Mouse (Mus musculus) spleen, postnatal 36 days (tissue): ENCODE data around the gene Fam173a.

Source experiments
- DNase-seq, 2 experiments: peaks; one replicate each; pipeline ENCODE4 v3.0.0; 2022; ENCODE audit warnings: low spot score in 2 of 2, mixed read lengths in 1 of 2

The Fam173a gene

DNA sequence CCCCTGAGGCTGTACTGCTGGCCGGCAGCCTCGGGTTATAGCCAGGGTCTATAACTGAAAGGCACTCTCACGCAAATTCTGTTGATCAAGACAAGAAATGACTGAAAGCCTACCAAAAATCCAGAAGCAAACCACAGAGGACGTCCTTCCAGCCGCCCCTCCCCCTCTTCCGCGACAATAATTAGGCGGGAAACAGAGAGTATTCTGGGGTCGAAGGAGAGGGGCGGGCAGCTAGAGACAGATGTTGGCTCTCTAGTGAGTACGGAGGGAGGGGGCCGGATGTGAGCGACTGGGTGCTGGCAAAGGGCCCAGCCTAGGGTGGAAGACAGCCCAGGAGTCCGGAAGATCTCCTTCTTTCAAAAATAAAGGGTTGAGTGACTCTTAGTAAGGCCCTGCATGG is at the start of gene Fam173a:
Fam173a (minus strand) TSS at position 287 of the 400 bp plus-strand sequence.
- peak; percentile 77 to 78 for DNase-seq

DNA sequence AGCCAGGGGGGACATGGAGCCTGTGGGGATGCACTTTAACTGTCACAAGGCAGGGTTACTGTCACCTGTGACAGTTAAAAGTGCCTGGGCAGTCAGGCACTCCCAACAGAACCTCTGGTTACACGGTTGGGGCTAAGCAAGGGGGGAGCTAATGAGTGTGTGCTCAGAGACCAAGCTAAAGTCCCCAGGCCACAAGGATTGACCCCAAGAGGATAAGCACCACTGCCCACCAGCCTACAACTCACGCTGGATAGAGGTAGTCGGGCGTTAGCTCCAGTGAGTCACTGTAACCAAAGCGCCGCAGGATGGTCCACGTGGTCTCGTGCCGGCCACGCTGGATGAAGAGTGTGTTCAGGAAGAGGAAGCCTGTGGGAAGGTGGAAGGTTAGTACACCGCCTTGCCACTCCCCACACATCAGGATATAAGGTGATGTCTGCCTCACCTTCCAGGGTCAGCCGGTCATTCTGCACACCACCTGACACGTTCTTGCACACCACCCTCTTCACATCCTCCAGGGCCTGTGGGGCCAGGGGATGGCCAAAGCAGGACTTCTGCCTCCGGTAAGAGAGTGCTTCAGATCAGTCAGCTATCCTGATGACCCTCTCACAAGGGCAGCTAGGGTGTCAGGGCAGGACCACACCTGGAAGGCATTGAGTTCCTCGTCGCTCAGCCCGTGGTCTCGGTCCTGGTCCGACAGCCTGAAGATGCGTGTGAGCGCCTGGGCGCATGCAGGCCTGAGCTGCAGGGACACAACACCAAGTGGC is 48.6 kb upstream of the Fam173a start, which contains the start of gene Gm20683:
Gm20683 (minus strand) TSS at position 647 of the 764 bp plus-strand sequence.
- no peak for DNase-seq

- DNase-seq = no peak
These were observed 47.8 kb upstream of the Fam173a start for GRCm38 (mm10) chr17:25840519-25840918.

GRCm38 (mm10) chr17:25839455-25840235 is 46.9 kb upstream of the Fam173a start:
- no peak for DNase-seq

DNA sequence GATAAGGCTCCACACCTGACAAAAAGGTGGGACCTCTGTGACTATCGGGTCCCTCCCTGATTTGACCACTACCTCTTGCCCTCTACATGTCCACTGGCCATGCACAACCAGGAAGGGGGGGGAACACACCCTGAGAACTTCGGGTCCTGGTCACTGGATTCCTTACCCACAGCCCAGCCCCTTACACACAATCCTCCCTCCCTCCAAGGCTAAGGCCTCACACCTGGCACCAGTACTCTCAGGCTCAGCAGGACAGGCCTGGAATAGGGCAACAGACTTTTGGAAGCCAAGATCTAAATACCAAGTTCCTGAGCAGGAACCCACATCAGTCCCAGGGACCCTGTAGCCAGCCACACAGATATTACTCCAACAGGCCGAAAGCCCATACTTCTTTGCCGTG is 46.2 kb upstream of the Fam173a start:
- DNase-seq = no peak

- no peak for DNase-seq
These were observed 44.8 kb upstream of the Fam173a start for GRCm38 (mm10) chr17:25837533-25837932.

DNA sequence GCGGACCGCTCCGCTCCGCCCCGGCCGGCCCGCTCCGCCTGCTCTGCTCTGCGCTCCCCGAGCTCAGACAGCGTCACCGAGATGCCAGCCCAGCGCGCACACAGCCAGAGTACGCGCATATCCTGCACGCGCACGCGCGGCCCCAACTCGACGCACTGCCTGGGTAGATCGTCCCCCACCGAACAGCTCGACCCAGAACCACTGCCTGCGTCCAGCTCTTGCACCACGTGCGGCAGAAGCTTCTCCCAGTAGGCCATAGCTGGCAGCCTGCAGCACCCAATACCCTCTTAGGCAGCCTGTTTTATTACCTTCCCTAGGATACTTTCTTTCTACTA is 44.3 kb upstream of the Fam173a start, which contains the start of gene Rhbdl1:
Rhbdl1 (minus strand) TSS at position 220 of the 335 bp plus-strand sequence.
- DNase-seq = no peak

GRCm38 (mm10) chr17:25836397-25837075 is 43.8 kb upstream of the Fam173a start:
- no peak for DNase-seq

- no peak for DNase-seq
These were observed 43.1 kb upstream of the Fam173a start for GRCm38 (mm10) chr17:25835816-25836215.

DNA sequence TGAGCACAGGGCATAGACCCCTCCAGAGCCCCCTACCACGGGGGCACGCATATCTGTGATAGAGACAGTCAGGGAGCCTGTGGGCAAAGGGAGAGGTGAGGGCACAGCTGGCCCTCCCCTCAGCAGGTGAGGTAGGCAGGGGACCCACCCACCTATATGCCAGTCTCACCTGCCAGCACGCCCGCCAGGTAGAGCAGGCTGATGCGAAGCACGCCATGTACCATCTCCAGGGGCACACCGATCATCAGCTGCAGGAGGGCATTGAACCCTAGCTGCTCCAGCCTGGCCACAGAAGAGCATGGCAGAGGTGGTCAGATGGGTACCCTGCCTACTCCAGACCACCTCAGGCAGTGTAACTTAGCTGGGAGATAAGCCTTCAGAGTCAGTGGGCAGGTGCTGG is 42.6 kb upstream of the Fam173a start:
- DNase-seq = no peak

DNA sequence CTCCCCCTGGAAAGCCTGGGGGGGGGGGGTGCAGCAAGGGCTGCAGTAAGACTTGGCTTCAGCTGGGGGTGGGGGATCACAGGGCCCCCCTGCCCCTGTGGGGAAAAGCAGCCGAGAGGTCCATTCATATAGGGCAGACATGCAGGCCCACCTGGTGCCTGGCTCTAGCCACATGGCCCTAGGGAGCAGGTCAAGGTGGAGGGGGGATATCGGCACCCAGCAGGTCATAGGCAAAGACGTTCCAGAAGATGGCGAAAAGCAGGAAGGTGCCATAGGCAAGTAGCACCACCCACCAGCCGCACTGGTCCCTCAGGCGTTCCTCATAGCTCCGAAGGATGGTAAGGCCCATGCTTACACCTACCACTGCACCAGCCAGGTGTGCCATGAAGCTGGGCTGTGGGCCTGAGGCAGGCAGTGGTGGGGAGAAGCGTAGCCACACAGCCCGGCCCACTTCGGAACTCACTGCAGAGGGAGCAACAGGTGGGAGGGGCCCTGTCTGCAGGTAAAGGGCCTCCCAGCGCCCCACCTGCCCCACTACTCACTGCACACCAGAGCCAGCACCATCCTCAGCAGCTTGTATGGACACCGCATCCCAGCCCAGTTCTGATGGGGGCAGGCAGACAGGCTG is 42.0 kb upstream of the Fam173a start:
- no peak for DNase-seq

- DNase-seq = no peak
These were observed 41.4 kb upstream of the Fam173a start for GRCm38 (mm10) chr17:25833961-25834594.

DNA sequence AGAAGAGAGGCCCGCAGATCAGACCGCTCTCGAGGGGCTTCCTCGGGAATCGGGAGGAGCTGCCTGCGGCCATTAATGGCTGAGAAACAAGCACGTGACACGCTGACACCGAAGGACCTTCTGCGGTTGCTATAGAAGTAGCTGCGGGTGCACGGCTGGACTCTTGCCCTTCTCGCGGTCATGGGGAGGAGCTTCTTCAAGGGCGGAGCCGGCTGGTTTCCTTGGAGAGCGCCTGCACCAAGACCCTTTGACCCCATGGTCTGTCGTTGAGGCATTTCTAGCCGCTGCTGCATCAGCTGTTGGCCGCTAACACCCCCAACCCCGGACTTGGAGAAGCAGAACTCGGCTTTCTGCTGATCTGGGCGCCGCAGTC is 40.6 kb upstream of the Fam173a start, which contains the start of gene Stub1:
Stub1 (minus strand) TSS at position 114 of the 373 bp plus-strand sequence.
- peak; percentile 71 to 76 for DNase-seq

DNA sequence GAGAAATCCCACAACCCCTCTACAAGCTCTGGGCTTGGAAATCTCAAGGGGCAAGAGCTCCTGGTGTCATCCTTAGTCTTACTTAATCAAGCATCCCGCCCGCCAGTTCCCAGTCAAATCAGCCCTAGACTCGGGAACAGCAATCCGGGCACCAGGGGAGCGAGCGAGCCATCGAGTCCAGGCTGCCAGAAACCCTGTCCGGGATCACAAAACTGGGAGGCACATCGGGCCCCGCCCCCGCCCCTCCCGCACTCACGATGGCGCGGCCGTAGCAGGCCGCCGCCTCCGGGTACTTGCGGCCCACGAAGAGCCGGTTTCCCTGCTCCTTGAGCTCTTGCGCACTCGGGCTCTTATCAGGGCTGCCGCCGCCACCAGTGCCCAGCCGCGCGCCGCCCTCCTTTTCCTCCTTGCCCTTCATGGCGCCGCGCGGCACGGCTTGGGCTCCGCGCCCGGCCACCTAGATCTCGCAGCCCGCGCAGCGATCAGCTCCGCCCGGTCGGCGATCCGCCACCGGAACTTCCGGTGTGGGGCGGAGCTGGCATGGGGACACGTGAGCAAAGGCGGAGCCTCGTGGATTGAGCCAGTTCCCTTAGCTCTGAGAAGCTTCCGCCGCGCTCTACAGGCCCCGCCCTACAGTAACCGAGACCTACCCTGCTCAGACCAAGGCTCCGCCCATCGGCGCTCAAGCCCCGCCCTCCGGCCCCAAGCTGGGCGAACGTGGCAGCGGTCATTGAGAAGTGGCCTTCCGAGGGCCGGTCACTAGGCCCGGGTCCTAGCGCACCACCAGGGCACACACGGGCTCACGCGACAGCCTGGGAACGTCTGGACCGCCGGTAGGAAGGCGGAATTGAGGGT is 40.0 kb upstream of the Fam173a start:
- peak; percentile 99 for DNase-seq

- DNase-seq = no peak
These were observed 39.0 kb upstream of the Fam173a start for GRCm38 (mm10) chr17:25831451-25832281.

- DNase-seq = no peak
These were observed 38.2 kb upstream of the Fam173a start for GRCm38 (mm10) chr17:25830806-25831431.

DNA sequence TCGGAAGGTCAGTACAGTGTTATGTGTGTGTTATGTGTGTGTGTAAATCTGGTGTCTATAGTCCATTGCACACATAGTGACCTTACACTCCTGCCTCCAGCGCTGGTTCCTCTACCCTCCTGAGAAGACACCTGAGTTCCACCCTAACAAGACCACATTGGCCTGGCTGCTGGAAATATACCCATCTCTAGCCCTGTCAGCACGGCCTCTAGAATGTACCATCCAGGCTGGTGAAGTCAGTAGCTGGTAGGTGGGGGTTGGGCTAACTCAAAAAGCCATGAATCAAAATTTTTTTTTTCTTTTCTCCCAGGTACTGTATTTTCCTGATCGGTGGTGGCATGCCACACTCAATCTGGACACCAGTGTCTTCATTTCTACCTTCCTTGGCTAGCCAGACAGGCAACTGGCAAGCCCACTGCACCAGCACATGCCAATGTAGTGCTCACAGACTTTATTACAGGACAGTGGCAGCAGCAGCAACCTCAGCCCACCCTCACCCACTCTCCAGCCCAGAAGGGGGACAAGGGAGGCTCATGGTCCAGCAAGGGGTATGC is 37.6 kb upstream of the Fam173a start:
- no peak for DNase-seq

DNA sequence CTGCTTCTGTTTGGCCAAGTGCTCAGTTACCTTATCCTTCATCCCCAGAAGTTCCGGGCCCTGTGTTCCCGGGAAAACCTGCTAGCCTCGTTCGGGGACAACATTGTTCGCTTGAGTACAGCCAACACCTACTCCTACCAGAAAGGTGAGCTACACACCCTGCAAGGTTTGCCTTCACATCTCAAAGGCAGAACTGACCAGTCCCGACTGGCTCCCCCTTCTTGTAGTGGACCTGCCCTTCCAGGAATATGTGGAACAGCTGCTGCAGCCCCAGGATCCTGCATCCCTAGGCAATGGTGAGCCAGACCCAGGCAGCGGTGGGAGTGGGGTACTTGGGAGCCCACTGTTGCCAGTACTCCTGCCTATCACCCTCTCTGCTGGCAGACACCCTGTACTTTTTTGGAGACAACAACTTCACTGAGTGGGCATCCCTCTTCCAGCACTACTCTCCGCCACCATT is 36.9 kb upstream of the Fam173a start:
- DNase-seq = no peak
